Mouse (Mus musculus): ENCODE results near the gene Creg1. TPM values are rescaled to one million over a fixed set of nuclear protein-coding genes. Genes with fewer than 3 reads are reported as not detected.

The Creg1 gene
- total and polyA plus RNA-seq, 3 experiments = 77.2 to 93.3 (median 85.7) TPM

GRCm38 (mm10) chr1:165730129-165730528, 33.4 kb upstream of the Creg1 start:
- TF ChIP-seq EP300 (IDR thresholded peaks at IDR 0.05; ENCODE audit: insufficient read depth, low read depth, low read length) = no peak
- TF ChIP-seq CTCF (IDR thresholded peaks at IDR 0.05) = no peak
- TF ChIP-seq POLR2A (IDR thresholded peaks at IDR 0.05; ENCODE audit: insufficient read depth, low read depth, low read length) = no peak
- Histone ChIP-seq H3K27me3 (ENCODE audit: control insufficient read depth, insufficient read depth, low read length) (no peaks in the 10 kb centered on the region), H3K36me3 (ENCODE audit: control insufficient read depth, insufficient read depth, low read length) (no peaks in the 10 kb centered on the region), H3K4me3 (no peak overlapping the region), H3K79me2 (replicated peaks; ENCODE audit: control insufficient read depth, insufficient read depth, low read length) (no peaks in the 10 kb centered on the region), H3K9ac (ENCODE audit: low read depth, low read length) (no peak overlapping the region), H3K4me1 (ENCODE audit: control insufficient read depth, insufficient read depth, low read length) (no peaks in the 10 kb centered on the region), H3K27ac (no peak overlapping the region)
- DNase-seq = no peak
- WGBS = 45% methylated on average over 1 of the region's 1 CpGs
- intact Hi-C loops (cut with DNase I) = no loop called here

- TF ChIP-seq POLR2A (IDR thresholded peaks at IDR 0.05; ENCODE audit: insufficient read depth, low read depth, low read length) (no peak), EP300 (IDR thresholded peaks at IDR 0.05; ENCODE audit: insufficient read depth, low read depth, low read length) (no peak)
These were observed 32.0 kb upstream of the Creg1 start for GRCm38 (mm10) chr1:165731553-165731952.

GRCm38 (mm10) chr1:165734840-165735239, 28.7 kb upstream of the Creg1 start:
- Histone ChIP-seq H3K27me3 (ENCODE audit: control insufficient read depth, insufficient read depth, low read length) (no peaks in the 10 kb centered on the region), H3K4me1 (ENCODE audit: control insufficient read depth, insufficient read depth, low read length) (peaks cover 4% of the 10 kb centered on the region), H3K9ac (ENCODE audit: low read depth, low read length) (no peak overlapping the region), H3K27ac (no peak overlapping the region), H3K4me3 (no peak overlapping the region), H3K36me3 (ENCODE audit: control insufficient read depth, insufficient read depth, low read length) (no peaks in the 10 kb centered on the region), H3K79me2 (replicated peaks; ENCODE audit: control insufficient read depth, insufficient read depth, low read length) (no peaks in the 10 kb centered on the region)
- DNase-seq = no peak
- 95% methylated on average over 2 of the region's 2 CpGs for WGBS
- intact Hi-C loops (cut with DNase I) = loop anchor here (2.0 kb wide), 1 partner anchor 14 kb away; no protein-coding TSS in a partner anchor
- no peak for TF ChIP-seq POLR2A (IDR thresholded peaks at IDR 0.05; ENCODE audit: insufficient read depth, low read depth, low read length)
- no peak for TF ChIP-seq CTCF (IDR thresholded peaks at IDR 0.05)
- no peak for TF ChIP-seq EP300 (IDR thresholded peaks at IDR 0.05; ENCODE audit: insufficient read depth, low read depth, low read length)

More at GRCm38 (mm10) chr1:165731553-165731952, 32.0 kb upstream of the Creg1 start:
- H3K27me3 ChIP-seq (ENCODE audit: control insufficient read depth, insufficient read depth, low read length) = no peaks in the 10 kb centered on the region
- 86% methylated on average over 6 of the region's 6 CpGs for WGBS
- H3K36me3 ChIP-seq (ENCODE audit: control insufficient read depth, insufficient read depth, low read length) = no peaks in the 10 kb centered on the region
- intact Hi-C loops (cut with DNase I) = no loop called here
- no peak overlapping the region for H3K4me3 ChIP-seq
- no peaks in the 10 kb centered on the region for H3K79me2 ChIP-seq (replicated peaks; ENCODE audit: control insufficient read depth, insufficient read depth, low read length)
- H3K4me1 ChIP-seq (ENCODE audit: control insufficient read depth, insufficient read depth, low read length) = peaks cover 4% of the 10 kb centered on the region
- no peak overlapping the region for H3K9ac ChIP-seq (ENCODE audit: low read depth, low read length)
- no peak for DNase-seq
- no peak overlapping the region for H3K27ac ChIP-seq

GRCm38 (mm10) chr1:165735826-165736818, 27.4 kb upstream of the Creg1 start:
- Histone ChIP-seq H3K27ac (peak overlapping the region; percentile 48), H3K4me1 (ENCODE audit: control insufficient read depth, insufficient read depth, low read length) (peaks cover 4% of the 10 kb centered on the region), H3K4me3 (0 out of 2 replicates have a peak overlapping the region, but pooled peaks have one; percentile 17), H3K27me3 (ENCODE audit: control insufficient read depth, insufficient read depth, low read length) (no peaks in the 10 kb centered on the region), H3K79me2 (replicated peaks; ENCODE audit: control insufficient read depth, insufficient read depth, low read length) (no peaks in the 10 kb centered on the region), H3K9ac (ENCODE audit: low read depth, low read length) (no peak overlapping the region; the same call in 1 of the 2 replicates), H3K36me3 (ENCODE audit: control insufficient read depth, insufficient read depth, low read length) (no peaks in the 10 kb centered on the region)
- DNase-seq = peak; percentile 86 to 87
- TF ChIP-seq POLR2A (IDR thresholded peaks at IDR 0.05; ENCODE audit: insufficient read depth, low read depth, low read length) = 0 out of 2 replicates have a peak, but pooled peaks have one; percentile 34
- peak; percentile 98 for TF ChIP-seq EP300 (IDR thresholded peaks at IDR 0.05; ENCODE audit: insufficient read depth, low read depth, low read length)
- TF ChIP-seq CTCF (IDR thresholded peaks at IDR 0.05) = peak; percentile 97
- WGBS = 24% methylated on average over 20 of the region's 20 CpGs
- intact Hi-C loops (cut with DNase I) = loop anchor here (1.0 to 2.0 kb wide), 5 partner anchors 15 to 94 kb away; partner anchors contain the start of gene Rcsd1

- H3K36me3 ChIP-seq (ENCODE audit: control insufficient read depth, insufficient read depth, low read length) = no peaks in the 10 kb centered on the region
- intact Hi-C loops (cut with DNase I) = loop anchor here (1.0 to 2.0 kb wide), 2 partner anchors 29 to 154 kb away; partner anchors contain the start of gene Rcsd1
- TF ChIP-seq EP300 (IDR thresholded peaks at IDR 0.05; ENCODE audit: insufficient read depth, low read depth, low read length) (no peak), CTCF (IDR thresholded peaks at IDR 0.05) (no peak), POLR2A (IDR thresholded peaks at IDR 0.05; ENCODE audit: insufficient read depth, low read depth, low read length) (no peak)
These were observed 26.1 kb upstream of the Creg1 start for GRCm38 (mm10) chr1:165737451-165737850.

More at GRCm38 (mm10) chr1:165737451-165737850, 26.1 kb upstream of the Creg1 start:
- no peaks in the 10 kb centered on the region for H3K27me3 ChIP-seq (ENCODE audit: control insufficient read depth, insufficient read depth, low read length)
- H3K4me3 ChIP-seq = no peak overlapping the region
- no peak for DNase-seq
- H3K27ac ChIP-seq = no peak overlapping the region
- 75% methylated on average over 5 of the region's 5 CpGs for WGBS
- peaks cover 4% of the 10 kb centered on the region for H3K4me1 ChIP-seq (ENCODE audit: control insufficient read depth, insufficient read depth, low read length)
- no peak overlapping the region for H3K9ac ChIP-seq (ENCODE audit: low read depth, low read length)
- H3K79me2 ChIP-seq (replicated peaks; ENCODE audit: control insufficient read depth, insufficient read depth, low read length) = no peaks in the 10 kb centered on the region

All from heart, adult 2 months (tissue).